Mouse (Mus musculus) CH12.LX (cell line): ENCODE measurements around the gene Cdkl5. TPM values are rescaled to one million over a fixed set of nuclear protein-coding genes. Genes with fewer than 3 reads are reported as not detected.
"Not testable (repeated sequence)": the region's sequence is repeated elsewhere in the genome, so short reads cannot be mapped to it uniquely, and the experiment has no call there.

Experiments used
- DNase-seq: peaks from one replicate; pipeline ENCODE4 v3.0.0-alpha.2; 2013; ENCODE audit errors: extremely low read depth
- H3K27ac ChIP-seq: 2 replicates; pipeline ENCODE4 v1.5.1; 2012; ENCODE audit warnings: low read depth, mild to moderate bottlenecking, control low read depth, moderate library complexity; ENCODE audit not compliant: insufficient read depth
- H3K27me3 ChIP-seq: replicated peaks from 2 replicates; pipeline ENCODE3; 2012; ENCODE audit warnings: inconsistent platforms
- H3K36me3 ChIP-seq, 2 experiments: replicated peaks in 1 of 2; 2 replicates each; pipeline versions ENCODE3 to v1.6.1; 2012; ENCODE audit warnings: inconsistent platforms in 1 of 2, low read length in 1 of 2, mild to moderate bottlenecking in 1 of 2, mixed read lengths in 1 of 2, moderate library complexity in 1 of 2; ENCODE audit not compliant: control insufficient read depth in 1 of 2, insufficient read depth in 1 of 2
- H3K4me1 ChIP-seq, 2 experiments: 2 replicates each; pipeline ENCODE4 v1.6.1; 2012; ENCODE audit warnings: inconsistent platforms in 1 of 2, moderate library complexity in 1 of 2; ENCODE audit not compliant: insufficient read depth in 2 of 2, control insufficient read depth in 1 of 2
- H3K4me2 ChIP-seq: 2 replicates; pipeline ENCODE4 v1.6.1; 2012; ENCODE audit warnings: low read depth, mild to moderate bottlenecking, control low read depth; ENCODE audit not compliant: poor library complexity, insufficient read depth, severe bottlenecking
- H3K4me3 ChIP-seq, 3 experiments: fragments of 150-350 bp in 1 of 3; sonication (generic) in 1 of 3; replicated peaks in 1 of 3; 2 replicates each; pipeline versions ENCODE3 to v1.5.1; 2011 to 2012; ENCODE audit warnings: low read depth in 2 of 3, low read length in 2 of 3, mild to moderate bottlenecking in 2 of 3, moderate library complexity in 2 of 3, control low read depth in 1 of 3, improper control_type of control experiment in 1 of 3, inconsistent platforms in 1 of 3, mixed read lengths in 1 of 3; ENCODE audit not compliant: poor library complexity in 1 of 3
- H3K79me2 ChIP-seq: replicated peaks from 2 replicates; pipeline ENCODE4 v1.6.1; 2012; ENCODE audit warnings: mild to moderate bottlenecking, moderate library complexity; ENCODE audit not compliant: control insufficient read depth, poor library complexity, insufficient read depth, severe bottlenecking; ENCODE audit errors: extremely low read depth
- H3K9ac ChIP-seq: 2 replicates; pipeline ENCODE4 v1.6.1; 2012; ENCODE audit warnings: low read depth, mild to moderate bottlenecking, control low read depth, moderate library complexity; ENCODE audit not compliant: insufficient read depth
- H3K9me3 ChIP-seq: replicated peaks from 2 replicates; pipeline ENCODE3; 2012; ENCODE audit warnings: low read length, inconsistent platforms, mixed read lengths
- CHD1 ChIP-seq: IDR thresholded peaks from 2 replicates; pipeline ENCODE4 v1.6.1; 2012; ENCODE audit warnings: low read depth, low read length, improper control_type of control experiment, inconsistent platforms
- CHD2 ChIP-seq: IDR thresholded peaks from 2 replicates; pipeline ENCODE4 v1.6.1; 2011; ENCODE audit warnings: low read length, improper control_type of control experiment
- CTCF ChIP-seq, 2 experiments: IDR thresholded peaks in 1 of 2; conservative IDR thresholded peaks in 1 of 2; 2 replicates each; pipeline ENCODE4 v1.5.1; 2011 to 2012; ENCODE audit warnings: low read depth in 2 of 2, low read length in 2 of 2, improper control_type of control experiment in 1 of 2, inconsistent platforms in 1 of 2, mild to moderate bottlenecking in 1 of 2, moderate library complexity in 1 of 2
- E2F4 ChIP-seq: IDR thresholded peaks from 2 replicates; pipeline ENCODE4 v1.6.1; 2011; ENCODE audit warnings: low read depth, low read length, improper control_type of control experiment; ENCODE audit not compliant: insufficient replicate concordance
- EP300 ChIP-seq: IDR thresholded peaks from 2 replicates; pipeline ENCODE4 v1.6.1; 2011; ENCODE audit warnings: low read length, improper control_type of control experiment
- ETS1 ChIP-seq: conservative IDR thresholded peaks from 2 replicates; pipeline ENCODE4 v1.6.1; 2012; ENCODE audit warnings: low read depth, mild to moderate bottlenecking, inconsistent platforms, low read length, improper control_type of control experiment, moderate library complexity
- MAFK ChIP-seq: IDR thresholded peaks from 2 replicates; pipeline ENCODE4 v1.6.1; 2011; ENCODE audit warnings: low read length, improper control_type of control experiment; ENCODE audit not compliant: insufficient replicate concordance
- MAZ ChIP-seq: IDR thresholded peaks from 2 replicates; pipeline ENCODE4 v1.6.1; 2012; ENCODE audit warnings: low read depth, mild to moderate bottlenecking, inconsistent platforms, low read length, improper control_type of control experiment, moderate library complexity
- MYC ChIP-seq: IDR thresholded peaks from 2 replicates; pipeline ENCODE4 v1.6.1; 2011; ENCODE audit warnings: low read depth, mild to moderate bottlenecking, improper control_type of control experiment, low read length
- POLR2AphosphoS2 ChIP-seq: IDR thresholded peaks from 2 replicates; pipeline ENCODE4 v1.6.1; 2011; ENCODE audit warnings: low read depth, low read length, improper control_type of control experiment
- SIN3A ChIP-seq: IDR thresholded peaks from 2 replicates; pipeline ENCODE4 v1.6.1; 2012; ENCODE audit warnings: low read length, improper control_type of control experiment, inconsistent platforms
- SMC3 ChIP-seq: IDR thresholded peaks from 2 replicates; pipeline ENCODE4 v1.6.1; 2011; ENCODE audit warnings: low read depth, low read length, improper control_type of control experiment
- TBP ChIP-seq: conservative IDR thresholded peaks from 2 replicates; pipeline ENCODE4 v1.6.1; 2011; ENCODE audit warnings: low read depth, low read length, improper control_type of control experiment
- TCF12 ChIP-seq: IDR thresholded peaks from 2 replicates; pipeline ENCODE4 v1.6.1; 2014; ENCODE audit warnings: low read depth, mild to moderate bottlenecking, inconsistent platforms, low read length, improper control_type of control experiment
- UBTF ChIP-seq: IDR thresholded peaks from 2 replicates; pipeline ENCODE4 v1.6.1; 2012; ENCODE audit warnings: low read depth, mild to moderate bottlenecking, inconsistent platforms, low read length, improper control_type of control experiment, moderate library complexity
- ZKSCAN1 ChIP-seq: IDR thresholded peaks from 2 replicates; pipeline ENCODE4 v1.6.1; 2012; ENCODE audit warnings: low read depth, inconsistent platforms, low read length, improper control_type of control experiment, borderline replicate concordance
- ZNF384 ChIP-seq: IDR thresholded peaks from 2 replicates; pipeline ENCODE4 v1.6.1; 2012; ENCODE audit warnings: low read depth, low read length, improper control_type of control experiment, inconsistent platforms
- dilution Hi-C: fragments of 300-500 bp; cut with MboI; formaldehyde crosslinking; loops from 2 replicates; pipeline ENCODE4 v1.14.3; 2020; ENCODE audit warnings: low sequenced_read_pairs; ENCODE audit not compliant: extremely low pct_unique_long_range_greater_than_20kb, extremely low pct_ligation_motif_present
- in situ Hi-C: fragments of 300-500 bp; cut with MboI; formaldehyde crosslinking; loops from 3 replicates; pipeline ENCODE4 v1.14.3; 2019; ENCODE audit warnings: low sequenced_read_pairs, low pct_ligation_motif_present, low pct_unique_long_range_greater_than_20kb, mixed read lengths
- polyA plus RNA-seq: library from polyadenylated mRNA; unstranded; fragments of >175 nt; gene quantifications from 2 replicates; pipeline ENCODE4 v1.2.1, GENCODE M21; 2012; ENCODE audit warnings: low read depth; ENCODE audit not compliant: insufficient read length
- total RNA-seq, 2 experiments: library from RNA; depleted of rRNA; stranded (reverse); fragments of 300-350 nt in 1 of 2; fragments of >200 nt in 1 of 2; gene quantifications; 2 replicates each; pipeline ENCODE4 v1.2.3; 2012 to 2014

The Cdkl5 gene
- total and polyA plus RNA-seq, 3 experiments: 0.25 to 0.63 (median 0.30) TPM

GRCm38 (mm10) chrX:160773033-160773432, 221.5 kb downstream of the Cdkl5 start:
- in situ Hi-C loops: no loop called here
- H3K4me3 ChIP-seq: no peak overlapping the region

DNA sequence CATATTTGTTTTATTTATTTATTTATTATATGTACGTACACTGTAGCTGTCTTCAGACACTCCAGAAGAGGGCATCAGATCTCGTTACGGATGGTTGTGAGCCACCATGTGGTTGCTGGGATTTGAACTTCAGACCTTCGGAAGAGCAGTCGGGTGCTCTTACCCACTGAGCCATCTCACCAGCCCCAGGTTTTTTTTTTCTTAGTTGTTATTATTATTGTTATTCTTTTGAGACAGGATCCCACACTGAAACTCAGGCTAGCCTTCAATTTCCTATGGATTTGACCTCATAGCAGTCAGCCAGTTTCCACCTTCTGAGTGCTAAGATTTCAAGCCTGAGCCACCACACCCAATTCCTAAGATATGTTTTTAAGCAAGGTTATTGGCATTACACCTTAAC, 224.9 kb downstream of the Cdkl5 start:
- H3K4me2 ChIP-seq, H3K4me3 ChIP-seq, dilution Hi-C loops, H3K27ac ChIP-seq, H3K9ac ChIP-seq, H3K9me3 ChIP-seq, H3K79me2 ChIP-seq, H3K4me1 ChIP-seq, in situ Hi-C loops, H3K27me3 ChIP-seq, DNase-seq, H3K36me3 ChIP-seq: not testable (repeated sequence)

More at GRCm38 (mm10) chrX:160773033-160773432, 221.5 kb downstream of the Cdkl5 start:
- dilution Hi-C loops: no loop called here
- no peaks in the 10 kb centered on the region for H3K4me1 ChIP-seq
- H3K9me3 ChIP-seq: no peaks in the 10 kb centered on the region
- H3K9ac ChIP-seq: no peak overlapping the region
- no peak for TF ChIP-seq UBTF
- TF ChIP-seq E2F4: no peak
- TF ChIP-seq ZNF384: no peak
- TF ChIP-seq CTCF (conservative IDR thresholded peaks at IDR 0.05 in 1 of 2, IDR thresholded peaks at IDR 0.05 in 1 of 2; ENCODE audit: low read depth in 2 of 2, low read length in 2 of 2): no peak
- no peak for TF ChIP-seq TBP
- TF ChIP-seq CHD1: no peak
- no peak for TF ChIP-seq SMC3
- no peak for TF ChIP-seq CHD2
- TF ChIP-seq MAFK: no peak
- no peak for TF ChIP-seq MAZ
- no peak for TF ChIP-seq ETS1
- TF ChIP-seq MYC: no peak
- TF ChIP-seq TCF12: no peak
- TF ChIP-seq EP300: no peak
- H3K27ac ChIP-seq: no peak overlapping the region
- no peaks in the 10 kb centered on the region for H3K27me3 ChIP-seq
- no peaks in the 10 kb centered on the region for H3K79me2 ChIP-seq
- no peaks in the 10 kb centered on the region for H3K36me3 ChIP-seq
- no peak for DNase-seq
- no peak overlapping the region for H3K4me2 ChIP-seq

GRCm38 (mm10) chrX:160767713-160768112, 226.8 kb downstream of the Cdkl5 start, which contains the start of gene Rs1:
Rs1 (plus strand) TSS chrX:160768013.
- in situ Hi-C loops (no loop called here), dilution Hi-C loops (no loop called here)
- Histone ChIP-seq H3K4me2 (peak within 1 kb of the TSS; percentile 29; the same call in 1 of the 2 replicates), H3K4me1 (0 out of 4 replicates have a peak, but pooled peaks cover 0 to 5% of the 10 kb centered on the region in 2 experiments), H3K27me3 (no peaks in the 10 kb centered on the region), H3K36me3 (no peaks in the 10 kb centered on the region), H3K79me2 (no peaks in the 10 kb centered on the region), H3K4me3 (no peak within 1 kb of the TSS), H3K27ac (no peak within 1 kb of the TSS), H3K9ac (no peak within 1 kb of the TSS), H3K9me3 (no peaks in the 10 kb centered on the region)
- TF ChIP-seq SIN3A (no peak), E2F4 (no peak), ZKSCAN1 (no peak), POLR2AphosphoS2 (no peak)
- no peak for DNase-seq
